Mouse (Mus musculus): ENCODE results near the gene Dlg1.

DNA sequence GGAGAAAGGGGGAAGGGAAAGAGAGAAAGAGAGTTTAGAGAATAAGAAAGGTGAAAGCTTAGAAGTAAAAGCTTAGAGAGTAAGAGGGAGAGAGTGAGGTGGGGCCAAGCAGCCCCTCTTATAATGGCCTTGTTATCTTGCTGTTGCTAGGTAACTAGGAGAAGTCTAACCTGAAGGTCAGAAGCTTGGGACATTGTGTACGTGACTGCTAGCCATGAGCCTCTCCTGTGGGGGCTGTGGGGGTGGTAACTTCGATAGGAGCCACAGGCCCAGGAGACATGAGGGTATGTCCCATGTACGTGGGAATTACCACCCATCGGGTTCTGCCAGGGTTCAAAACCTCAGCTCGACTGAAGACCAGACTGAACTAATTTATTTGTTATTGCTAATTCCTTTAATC lies 77.5 kb downstream of the Dlg1 start:
- TF ChIP-seq POLR2A (IDR thresholded peaks at IDR 0.05; ENCODE audit: low read depth, low read length) = no peak
- TF ChIP-seq CTCF (conservative IDR thresholded peaks at IDR 0.05; ENCODE audit: insufficient read depth, insufficient read length, low read depth, low read length) = no peak
